Mouse (Mus musculus) adrenal gland, postnatal 10 days (tissue): ENCODE data around the gene Sp3. TPM values are rescaled to one million over a fixed set of nuclear protein-coding genes. Genes with fewer than 3 reads are reported as not detected.

Source experiments
- DNase-seq: peaks from one replicate; pipeline ENCODE4 v3.0.0; 2021; ENCODE audit warnings: mixed read lengths
- long read RNA-seq, 2 experiments: library from polyadenylated mRNA; stranded (forward); transcript quantifications; one replicate each; pipeline ENCODE4 v2.0.0; 2021
- total RNA-seq, 2 experiments: library from RNA; stranded (reverse); gene quantifications; 2 replicates each; pipeline ENCODE4 v1.2.3; 2021

Sp3 gene
- total RNA-seq: 10 to 100 TPM; 67.8 to 70.8 TPM
- long read RNA-seq, experiment 1, full-length matches to known transcripts: 67 of 84 reads
- long read RNA-seq, experiment 1, partial matches to known transcripts: 7 of 84 reads
- long read RNA-seq, experiment 1, other reads (novel, unspliced or antisense): 10 of 84 reads
- long read RNA-seq, experiment 2, full-length matches to known transcripts: 31 of 40 reads
- long read RNA-seq, experiment 2, partial matches to known transcripts: 6 of 40 reads
- long read RNA-seq, experiment 2, other reads (novel, unspliced or antisense): 3 of 40 reads

DNA sequence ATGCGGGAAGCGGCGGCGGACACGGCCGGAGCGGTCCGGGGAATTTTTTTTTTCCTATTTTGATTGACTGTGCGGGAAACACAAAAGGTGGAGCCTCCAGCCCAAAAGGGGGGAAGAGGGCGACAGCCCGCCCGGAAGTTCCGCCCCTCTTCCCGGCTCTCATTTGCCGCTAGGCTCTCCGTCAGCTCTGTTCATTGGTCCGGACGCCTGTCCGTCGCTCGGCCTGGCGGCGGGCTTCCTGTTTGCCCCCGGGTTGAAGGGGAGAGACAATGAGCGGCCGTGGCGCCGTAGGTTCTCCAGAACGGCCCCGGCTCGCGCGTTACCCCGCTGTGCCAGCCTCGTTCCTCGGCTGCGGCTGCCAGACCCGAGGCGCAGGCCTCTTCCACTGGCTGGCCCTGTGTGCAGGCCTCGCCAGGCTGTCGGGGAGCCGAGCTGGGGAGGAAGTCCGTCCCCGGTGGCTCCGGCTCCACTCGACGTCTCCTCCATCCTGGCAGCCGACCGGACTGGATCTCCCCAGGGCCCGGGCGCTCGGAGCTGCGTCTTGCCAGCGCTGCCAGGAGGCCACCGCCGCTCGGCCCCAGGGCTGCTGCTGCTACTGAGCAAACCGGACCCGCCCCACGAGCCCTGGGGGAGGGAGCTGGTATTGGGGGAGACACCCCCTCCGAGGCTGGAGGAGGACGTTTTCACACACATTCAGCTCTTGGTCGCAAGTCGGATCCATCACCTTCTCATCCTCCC is at the start of gene Sp3:
TSS of gene Sp3 (minus strand) at position 110 of the 738 bp plus-strand sequence.
- DNase-seq: peak; percentile 98

- DNase-seq: no peak
Observed at GRCm38 (mm10) chr2:73029846-73030245, 49.6 kb upstream of the Sp3 start.

- no peak for DNase-seq
Observed at GRCm38 (mm10) chr2:73028019-73028418, 47.8 kb upstream of the Sp3 start.

DNA sequence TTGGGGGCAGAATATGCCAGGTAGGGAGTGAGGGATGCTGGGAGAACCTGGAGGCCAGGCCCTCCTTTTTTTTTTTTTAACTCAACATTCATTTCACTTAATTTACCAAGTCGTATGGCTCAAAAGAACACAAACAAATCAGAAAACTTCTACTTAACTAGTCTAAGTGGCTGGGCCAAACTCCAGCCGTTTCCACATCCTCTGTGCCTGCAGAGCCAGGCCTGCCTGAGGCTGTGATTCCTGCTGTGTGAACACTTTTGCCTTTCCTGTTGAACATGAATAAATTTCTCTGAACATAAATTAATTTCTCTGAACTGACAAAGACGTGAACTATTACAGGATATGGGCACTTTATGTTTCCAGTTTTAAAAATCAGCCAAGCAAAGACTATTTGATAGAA is 46.9 kb upstream of the Sp3 start:
- no peak for DNase-seq

GRCm38 (mm10) chr2:73023803-73024202 is 43.6 kb upstream of the Sp3 start:
- DNase-seq: peak; percentile 25

- DNase-seq: no peak
Observed at GRCm38 (mm10) chr2:73021046-73021445, 40.8 kb upstream of the Sp3 start.

DNA sequence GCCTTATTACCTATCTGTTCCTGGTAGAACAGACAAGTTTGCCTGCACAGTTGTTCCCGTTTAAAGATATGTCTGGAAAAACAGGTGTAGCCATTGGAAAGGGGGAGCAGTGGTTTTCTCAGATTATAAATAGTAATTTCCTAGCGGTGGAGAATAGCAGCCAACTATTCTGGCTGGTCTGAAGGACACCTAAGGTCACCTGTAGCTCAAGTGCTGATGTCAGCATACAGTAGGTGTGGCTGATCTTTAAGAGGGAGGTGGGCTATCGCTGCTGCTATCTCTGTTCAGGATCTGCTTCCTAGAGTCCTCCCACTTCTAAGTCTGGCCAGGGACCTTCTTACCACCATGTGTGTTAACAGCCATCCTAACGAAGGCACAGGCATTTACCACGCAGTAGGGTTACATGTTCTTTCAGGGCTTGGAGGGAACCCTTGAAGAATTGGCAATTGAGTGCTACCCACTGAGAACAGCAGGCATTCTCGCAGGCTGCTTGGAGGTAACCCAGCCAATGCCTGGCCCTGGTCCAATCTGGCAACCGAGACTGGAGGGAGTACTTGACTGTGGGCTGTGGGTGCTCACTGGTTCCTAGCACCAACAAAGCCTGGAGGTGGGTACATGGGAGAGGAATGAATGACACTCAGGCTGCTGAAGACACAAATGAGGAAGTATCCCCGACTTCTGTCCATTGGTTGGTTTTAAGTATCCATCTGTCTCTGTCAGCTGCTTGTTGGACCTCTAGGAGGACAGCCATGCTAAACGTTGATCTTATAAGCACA is 39.3 kb upstream of the Sp3 start:
- peak; percentile 82 for DNase-seq

GRCm38 (mm10) chr2:73014063-73014462 is 33.8 kb upstream of the Sp3 start:
- peak; percentile 43 for DNase-seq

DNA sequence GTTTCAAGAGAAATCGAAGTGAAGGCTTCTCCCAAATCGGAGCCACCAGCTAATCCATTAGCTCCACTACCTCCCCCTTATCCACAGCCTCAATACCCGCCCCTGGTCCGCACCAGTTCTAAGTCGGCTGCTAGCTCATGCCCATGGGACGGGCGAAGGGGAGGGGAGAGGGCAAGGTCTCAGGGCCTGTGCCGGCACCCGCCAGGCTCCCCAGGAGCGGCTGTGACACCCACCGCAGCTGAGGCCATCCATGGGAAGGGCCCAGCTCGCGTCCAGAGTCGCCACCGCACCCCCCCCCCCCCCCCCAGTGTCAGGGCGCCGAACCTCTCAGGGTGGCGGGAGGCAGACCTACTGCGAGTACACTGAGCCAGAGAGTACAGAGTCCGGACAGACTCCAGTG is 32.4 kb upstream of the Sp3 start:
- peak; percentile 14 for DNase-seq

GRCm38 (mm10) chr2:73007472-73007871 is 27.2 kb upstream of the Sp3 start:
- no peak for DNase-seq

GRCm38 (mm10) chr2:73005611-73006515 is 25.6 kb upstream of the Sp3 start:
- DNase-seq: no peak

DNA sequence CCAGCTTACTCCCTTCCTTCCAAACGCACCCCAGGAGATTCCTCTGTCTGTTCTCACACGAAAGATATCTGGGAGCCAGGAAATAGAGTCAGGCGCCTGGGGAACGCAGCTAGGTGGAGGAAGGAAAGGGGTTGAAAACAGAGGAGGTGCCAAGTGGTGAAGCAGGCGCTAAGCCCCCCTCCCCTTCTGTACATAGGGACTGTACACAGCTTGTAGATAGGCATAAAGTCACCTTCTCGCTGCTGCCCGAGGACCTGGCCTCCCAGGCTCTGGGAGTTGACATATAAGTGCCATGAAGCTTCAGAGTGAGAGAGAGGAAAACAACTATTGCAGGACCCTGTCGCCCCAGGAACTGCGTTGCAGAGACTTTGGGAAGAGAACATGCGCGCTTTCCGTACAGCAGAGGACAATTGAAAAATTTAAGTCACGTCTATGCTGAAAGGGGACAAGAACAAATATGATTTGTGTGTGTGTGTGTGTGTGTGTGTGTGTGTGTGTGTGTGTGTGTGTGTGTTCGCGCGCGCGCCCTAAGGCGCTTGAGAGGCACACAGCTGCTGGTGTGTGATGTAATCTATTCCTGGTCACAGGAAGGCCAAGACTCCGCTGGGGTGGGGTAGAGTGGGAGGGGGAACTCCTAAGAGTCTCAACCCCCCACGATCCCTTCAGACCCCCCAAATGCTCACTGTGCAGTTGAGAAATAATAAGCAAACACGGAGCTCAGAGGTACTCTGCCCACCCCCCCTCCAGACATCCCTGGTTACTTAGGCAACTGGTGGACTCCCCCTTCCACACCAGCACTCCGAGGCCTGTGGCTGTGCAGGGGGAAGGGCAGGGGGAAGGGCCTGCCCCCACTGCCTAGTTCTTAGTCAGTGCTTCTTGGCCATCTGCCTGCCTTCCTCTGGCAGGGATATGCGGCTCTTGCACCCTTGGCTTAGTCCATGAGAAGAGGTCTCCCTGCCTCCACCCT is 23.8 kb upstream of the Sp3 start:
- DNase-seq: peak; percentile 89

GRCm38 (mm10) chr2:73003049-73003448 is 22.8 kb upstream of the Sp3 start:
- DNase-seq: peak; percentile 26

- DNase-seq: no peak
Observed at GRCm38 (mm10) chr2:73002451-73002850, 22.2 kb upstream of the Sp3 start.

GRCm38 (mm10) chr2:73001994-73002393 is 21.7 kb upstream of the Sp3 start:
- DNase-seq: no peak

- no peak for DNase-seq
Observed at GRCm38 (mm10) chr2:73000194-73000593, 19.9 kb upstream of the Sp3 start.

- DNase-seq: no peak
Observed at GRCm38 (mm10) chr2:72997586-72997985, 17.3 kb upstream of the Sp3 start.

DNA sequence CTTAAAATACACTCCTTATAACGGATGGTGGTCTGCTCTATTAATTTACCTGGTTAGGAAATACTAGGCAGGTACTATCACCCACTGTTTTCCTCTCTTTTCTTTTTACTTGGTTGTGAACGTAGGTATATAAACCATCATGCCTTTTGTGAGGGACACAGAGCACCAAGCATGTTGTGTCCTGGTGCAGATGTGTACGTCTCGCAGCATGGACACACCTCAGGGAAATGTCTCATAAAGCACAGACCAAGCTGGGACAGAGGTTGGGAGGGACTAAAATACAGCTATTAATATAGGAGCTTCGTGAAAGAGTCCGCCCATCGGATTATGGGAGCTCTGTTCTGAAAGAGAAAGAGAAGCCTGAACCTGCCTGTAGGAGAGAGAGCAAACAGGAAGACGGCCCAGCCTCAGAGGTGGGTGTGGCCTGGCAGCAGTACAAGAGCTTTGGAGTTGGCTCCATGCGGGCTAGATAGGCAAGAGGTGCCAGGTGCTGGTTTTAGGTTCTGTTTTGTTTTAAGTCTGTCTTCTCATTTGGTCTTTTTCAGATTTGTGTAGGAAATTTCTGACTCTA is 16.6 kb upstream of the Sp3 start:
- peak; percentile 73 for DNase-seq

GRCm38 (mm10) chr2:72995346-72996097 is 15.3 kb upstream of the Sp3 start:
- DNase-seq: peak; percentile 62

- DNase-seq: no peak
Observed at GRCm38 (mm10) chr2:72994165-72994564, 13.9 kb upstream of the Sp3 start.
